Mouse (Mus musculus) bone marrow macrophage, adult 2 months (primary cell): ENCODE data around the gene Thoc3. TPM values are rescaled to one million over a fixed set of nuclear protein-coding genes. Genes with fewer than 3 reads are reported as not detected.

Experiments used
- H3K27ac ChIP-seq: 2 replicates; pipeline ENCODE4 v1.5.1; 2012; ENCODE audit warnings: low read depth, low read length; ENCODE audit not compliant: insufficient read depth
- H3K4me1 ChIP-seq: 2 replicates; pipeline ENCODE4 v1.6.1; 2012; ENCODE audit warnings: low read length; ENCODE audit not compliant: control insufficient read depth, insufficient read depth
- H3K4me3 ChIP-seq: 2 replicates; pipeline ENCODE4 v1.5.1; 2012; ENCODE audit warnings: mild to moderate bottlenecking, low read length, moderate library complexity; ENCODE audit not compliant: insufficient read depth
- CTCF ChIP-seq: IDR thresholded peaks from 2 replicates; pipeline ENCODE4 v1.5.1; 2012; ENCODE audit warnings: low read depth, mild to moderate bottlenecking, low read length, moderate library complexity
- POLR2A ChIP-seq: IDR thresholded peaks from 2 replicates; pipeline ENCODE4 v1.6.1; 2012; ENCODE audit warnings: mild to moderate bottlenecking, low read depth, low read length, borderline replicate concordance
- polyA plus RNA-seq: library from polyadenylated mRNA; stranded (reverse); fragments of >200 nt; gene quantifications from 2 replicates; pipeline ENCODE4 v1.2.4, GENCODE M21; 2012; ENCODE audit not compliant: missing spikeins, insufficient read depth, insufficient read length

Gene Thoc3
- polyA plus RNA-seq, 1 experiment: 18.2 TPM

DNA sequence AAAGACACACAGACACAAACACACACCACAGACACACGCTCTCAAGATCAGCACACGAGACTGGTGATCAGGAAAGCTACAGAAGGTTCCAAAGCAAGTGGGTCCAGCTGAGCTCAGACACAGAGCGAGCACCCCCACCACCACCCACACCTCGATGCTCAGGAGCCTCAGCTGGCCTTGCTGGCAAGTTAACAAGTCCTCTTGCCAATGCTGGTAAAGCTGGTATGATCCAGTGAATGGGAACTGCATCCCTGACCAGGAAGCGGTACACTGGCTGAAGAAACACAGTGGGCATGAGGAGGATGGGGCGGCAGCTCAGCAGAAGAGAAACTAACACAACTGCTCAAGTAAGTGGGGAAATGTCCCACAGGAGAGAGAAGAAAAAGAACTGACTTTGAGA is 22.7 kb upstream of the Thoc3 start:
- TF ChIP-seq CTCF: no peak
- no peak for TF ChIP-seq POLR2A
- peaks cover 5% of the 10 kb centered on the region for H3K4me1 ChIP-seq
- H3K4me3 ChIP-seq: no peak overlapping the region
- H3K27ac ChIP-seq: no peak overlapping the region

DNA sequence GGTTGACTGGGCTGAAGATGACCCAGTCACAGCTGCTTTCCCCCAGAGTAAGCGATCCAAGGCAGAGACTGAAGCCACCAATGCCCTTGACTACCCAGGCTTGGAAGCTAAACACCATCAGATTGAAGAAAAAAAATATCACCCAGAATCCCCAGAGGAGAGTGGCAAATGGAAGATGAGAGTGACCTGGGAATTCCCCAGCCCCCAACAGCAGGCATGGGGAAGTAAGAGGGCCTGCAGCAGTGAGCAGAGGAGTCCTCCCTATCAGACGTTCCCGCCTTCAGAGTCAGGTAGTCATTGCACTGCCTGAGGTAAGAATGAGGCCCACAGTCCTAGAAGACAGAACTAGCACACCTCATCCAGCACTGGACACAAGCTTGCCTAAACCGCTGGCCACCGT is 21.8 kb upstream of the Thoc3 start:
- Histone ChIP-seq H3K4me1 (peaks cover 5% of the 10 kb centered on the region), H3K27ac (no peak overlapping the region), H3K4me3 (no peak overlapping the region)
- TF ChIP-seq CTCF (no peak), POLR2A (no peak)

DNA sequence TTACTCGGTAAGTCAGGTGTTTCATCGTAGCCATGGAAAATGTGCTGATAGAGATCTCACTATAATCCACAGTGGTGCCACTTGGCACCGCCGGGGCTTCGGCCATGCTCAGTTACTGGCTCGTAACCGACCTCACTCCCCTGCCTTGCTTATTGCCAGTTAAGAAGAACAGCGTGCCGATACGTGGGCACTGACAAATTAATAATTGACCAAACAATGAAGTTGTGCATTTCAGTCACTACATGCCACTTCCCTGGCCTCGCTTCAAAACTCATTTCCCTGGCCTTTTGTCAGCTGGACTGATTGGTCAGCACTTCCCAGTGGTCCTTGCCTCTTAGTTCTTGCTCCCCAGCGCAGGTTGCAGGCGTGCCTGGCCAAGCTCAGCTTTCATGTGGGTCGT is 12.8 kb upstream of the Thoc3 start:
- TF ChIP-seq CTCF (no peak), POLR2A (no peak)

DNA sequence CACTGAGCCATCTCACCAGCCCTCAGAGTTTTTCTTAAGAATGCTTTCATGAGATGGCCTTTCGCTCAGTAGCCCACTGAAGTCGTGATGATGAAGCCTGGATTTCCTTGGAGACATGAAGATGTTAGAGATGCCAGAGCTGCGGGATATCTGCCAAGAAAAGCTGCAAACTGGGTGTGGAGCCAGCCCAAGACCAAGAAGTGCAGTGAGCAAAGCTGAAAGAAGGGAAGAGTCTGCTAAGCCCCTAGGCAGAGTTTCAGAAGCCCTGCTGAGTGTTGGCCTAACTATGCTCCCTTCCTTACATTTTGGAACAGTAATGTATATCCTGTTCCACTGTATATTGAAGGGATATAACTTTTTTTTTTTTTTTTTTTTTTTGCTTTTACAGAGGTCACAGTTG is 10.6 kb upstream of the Thoc3 start:
- TF ChIP-seq CTCF: no peak
- no peak for TF ChIP-seq POLR2A
- H3K4me3 ChIP-seq: no peak overlapping the region

More for the DNA sequence above, 12.8 kb upstream of the Thoc3 start:
- Histone ChIP-seq H3K4me1 (peaks cover 3% of the 10 kb centered on the region), H3K4me3 (no peak overlapping the region), H3K27ac (no peak overlapping the region)

DNA sequence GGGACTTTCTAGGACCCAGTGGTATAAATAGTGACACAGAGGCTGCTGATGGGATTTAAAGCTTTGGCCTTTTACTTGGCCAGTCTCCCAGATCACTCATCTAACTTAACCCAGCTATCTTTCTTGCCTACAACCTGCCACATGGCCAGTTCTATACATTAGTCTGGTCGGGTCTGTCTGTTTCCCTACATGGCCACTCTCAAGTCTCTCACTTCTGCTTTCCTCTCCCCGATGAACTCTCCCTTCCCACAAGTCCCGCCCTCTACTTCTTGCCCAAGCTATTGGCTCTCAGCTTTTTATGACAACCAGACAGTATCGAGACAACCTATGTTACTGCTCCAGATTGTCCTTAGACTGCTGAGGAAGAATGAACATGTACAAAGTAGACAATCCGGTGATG is 7.1 kb upstream of the Thoc3 start:
- no peak overlapping the region; the same call in 1 of the 2 replicates for H3K27ac ChIP-seq
- no peak overlapping the region for H3K4me3 ChIP-seq
- peaks cover 3% of the 10 kb centered on the region for H3K4me1 ChIP-seq
- no peak for TF ChIP-seq POLR2A
- no peak for TF ChIP-seq CTCF

More for the DNA sequence above, 10.6 kb upstream of the Thoc3 start:
- Histone ChIP-seq H3K27ac (no peak overlapping the region), H3K4me1 (peaks cover 3% of the 10 kb centered on the region)

DNA sequence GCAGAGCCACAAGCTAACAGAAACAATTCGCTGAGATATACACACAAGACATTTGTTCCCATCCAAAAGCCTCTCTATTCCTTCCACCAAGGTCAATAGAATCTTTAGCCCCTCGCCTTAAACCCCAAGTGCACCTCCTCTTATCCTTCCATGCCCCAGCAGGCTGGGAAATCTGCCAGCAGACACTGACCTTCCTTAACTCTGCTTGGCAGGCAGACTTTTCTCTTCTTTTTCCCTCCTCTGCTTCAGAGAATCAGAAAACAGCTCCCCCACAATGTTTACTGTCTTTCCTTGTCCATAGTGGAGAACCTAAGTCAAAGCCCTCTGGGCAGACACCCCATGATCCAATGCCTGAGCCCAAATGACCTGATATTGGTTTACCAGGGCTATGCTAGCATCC is 6.3 kb upstream of the Thoc3 start:
- Histone ChIP-seq H3K4me1 (peaks cover 3% of the 10 kb centered on the region), H3K27ac (no peak overlapping the region), H3K4me3 (no peak overlapping the region)
- TF ChIP-seq POLR2A (no peak), CTCF (no peak)

DNA sequence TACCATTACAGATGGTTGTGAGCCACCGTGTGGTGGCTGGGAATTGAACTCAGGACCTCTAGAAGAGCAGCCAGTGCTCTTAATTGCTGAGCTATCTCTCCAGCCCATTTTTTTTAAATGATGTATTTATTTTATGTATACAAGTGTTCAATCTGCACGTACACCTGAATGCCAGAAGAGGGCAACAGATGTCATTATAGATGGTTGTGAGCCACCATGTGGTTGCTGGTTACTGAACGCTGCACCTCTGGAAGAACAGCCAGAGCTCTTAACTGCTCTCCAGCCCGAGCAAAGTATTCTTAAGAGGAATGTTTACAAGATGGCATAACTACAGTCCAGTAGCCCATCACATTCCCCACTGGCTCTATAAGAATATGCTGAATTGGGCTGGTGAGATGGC is 3.3 kb upstream of the Thoc3 start:
- Histone ChIP-seq H3K4me3 (no peak overlapping the region), H3K27ac (no peak overlapping the region), H3K4me1 (peaks cover 5% of the 10 kb centered on the region)
- TF ChIP-seq POLR2A (no peak), CTCF (no peak)

DNA sequence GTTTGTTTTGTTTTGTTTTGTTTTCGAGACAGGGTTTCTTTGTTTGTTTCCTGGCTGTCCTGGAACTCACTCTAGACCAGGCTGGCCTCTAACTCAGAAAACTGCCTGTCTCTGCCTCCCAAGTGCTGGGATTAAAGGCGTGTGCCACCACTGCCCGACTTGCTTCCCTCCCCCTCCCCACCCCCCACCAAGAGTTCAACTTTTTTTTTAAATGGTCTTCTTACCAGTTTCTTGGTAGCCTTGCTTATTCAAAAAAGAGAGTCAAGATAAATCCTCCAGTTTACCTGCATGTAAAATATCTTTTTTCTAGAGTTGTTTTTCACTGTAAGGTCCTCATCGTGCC is 334 bp upstream of the Thoc3 start:
- H3K4me1 ChIP-seq: peaks cover 5% of the 10 kb centered on the region
- no peak overlapping the region for H3K27ac ChIP-seq
- H3K4me3 ChIP-seq: peak overlapping the region; percentile 70
- no peak for TF ChIP-seq CTCF

DNA sequence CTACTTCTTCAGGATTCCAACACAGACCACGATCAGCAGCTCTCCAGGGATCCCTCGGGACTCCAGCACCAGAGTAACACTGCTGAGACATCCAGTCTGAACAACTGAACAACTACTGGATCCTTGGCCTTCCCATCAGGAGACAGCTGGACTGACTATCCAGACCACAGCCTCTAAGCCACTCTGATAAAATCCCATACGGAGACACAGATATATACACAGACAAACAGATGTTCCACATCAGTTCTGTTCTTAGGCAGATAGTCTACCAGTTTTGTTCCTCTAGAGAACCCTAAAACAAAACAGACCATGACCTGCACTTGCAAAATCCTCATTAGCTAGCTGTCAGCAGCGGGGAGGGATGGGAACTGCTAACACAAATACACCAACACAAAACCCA is 9.4 kb downstream of the Thoc3 start:
- Histone ChIP-seq H3K27ac (no peak overlapping the region), H3K4me3 (no peak overlapping the region), H3K4me1 (no peaks in the 10 kb centered on the region)
- TF ChIP-seq POLR2A: no peak
- no peak for TF ChIP-seq CTCF

DNA sequence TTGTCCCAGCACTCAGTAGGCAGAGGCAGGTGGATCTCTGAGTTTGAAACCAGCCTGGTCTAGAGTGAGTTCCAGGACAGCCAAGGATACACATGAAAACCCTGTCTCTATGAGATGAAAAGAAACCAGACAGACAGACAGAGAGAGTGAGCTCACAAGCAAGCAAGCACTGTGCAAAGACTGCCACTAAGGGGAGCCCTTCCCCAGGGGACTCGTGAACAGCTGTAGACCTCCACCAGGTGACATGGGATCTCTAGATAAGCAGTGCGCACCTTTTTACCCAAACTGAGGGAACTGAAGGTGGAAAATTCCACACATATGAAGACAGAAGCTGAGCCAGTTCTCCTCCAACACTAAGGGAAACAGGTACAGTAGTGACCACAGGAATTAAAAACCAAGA is 11.6 kb downstream of the Thoc3 start:
- TF ChIP-seq CTCF (0 out of 2 replicates have a peak, but pooled peaks have one; percentile 17), POLR2A (no peak)
- no peak overlapping the region for H3K4me3 ChIP-seq
- H3K27ac ChIP-seq: no peak overlapping the region
- H3K4me1 ChIP-seq: no peaks in the 10 kb centered on the region

DNA sequence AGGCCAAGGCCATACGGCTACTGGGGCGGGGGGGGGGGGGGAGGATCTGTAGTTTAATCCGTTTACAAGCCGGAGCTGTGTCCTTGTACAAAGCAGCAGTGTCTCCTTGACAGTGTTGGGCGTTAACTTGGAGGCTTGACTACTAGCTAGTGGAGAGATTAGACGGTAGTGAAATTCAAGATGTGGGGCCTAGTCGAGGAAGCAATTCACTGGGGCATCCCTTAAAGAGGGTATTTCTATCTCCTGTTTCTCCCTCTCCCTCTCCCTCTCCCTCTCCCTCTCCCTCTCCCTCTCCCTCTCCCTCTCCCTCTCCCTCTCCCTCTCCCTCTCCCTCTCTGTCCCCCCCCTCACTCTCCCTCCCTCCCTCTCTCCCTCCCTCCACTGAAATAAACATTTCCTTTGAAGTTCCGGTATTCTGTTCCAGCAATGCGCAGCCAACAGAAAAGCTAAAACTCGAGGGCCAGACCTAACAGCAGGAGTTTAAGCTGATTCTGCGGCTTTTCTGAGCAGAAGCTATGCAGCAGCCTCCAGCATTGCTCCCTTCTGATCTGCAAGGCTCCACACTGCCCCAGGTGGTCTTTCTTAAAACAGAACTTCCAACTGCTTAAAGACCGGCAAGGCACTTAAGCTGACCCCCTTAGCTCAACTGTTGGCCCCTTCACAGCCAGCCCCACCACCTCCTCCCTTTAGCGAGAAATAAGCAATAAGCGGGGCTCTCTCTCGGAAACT is 21.0 kb downstream of the Thoc3 start:
- Histone ChIP-seq H3K4me3 (no peak overlapping the region), H3K4me1 (no peaks in the 10 kb centered on the region), H3K27ac (no peak overlapping the region)
- TF ChIP-seq CTCF: no peak
- TF ChIP-seq POLR2A: no peak
